Mouse (Mus musculus) stomach, postnatal 0 days (tissue): ENCODE results near the gene Vps45.

Experiments
- CTCF ChIP-seq: IDR thresholded peaks from 2 replicates; pipeline ENCODE4 v1.5.1; 2016; ENCODE audit warnings: antibody characterized with exemption, low read depth, mild to moderate bottlenecking, moderate library complexity
- EP300 ChIP-seq: optimal IDR thresholded peaks from 2 replicates; pipeline ENCODE3; 2016; ENCODE audit warnings: antibody characterized with exemption

GRCm38 (mm10) chr3:95986984-95987383 lies 71.3 kb downstream of the Vps45 start:
- TF ChIP-seq CTCF = no peak
- TF ChIP-seq EP300 = no peak
